Mouse (Mus musculus) olfactory bulb, adult 2 months (tissue): Measurements from ENCODE around the gene Exoc6.
"Not testable (repeated sequence)": the region's sequence is repeated elsewhere in the genome, so short reads cannot be mapped to it uniquely, and the experiment has no call there.

ENCODE experiments used
- CTCF ChIP-seq: fragments of 200-500 bp; IDR thresholded peaks from 2 replicates; pipeline ENCODE4 v1.5.1; 2012; ENCODE audit warnings: low read depth, mild to moderate bottlenecking, low read length, moderate library complexity; ENCODE audit not compliant: insufficient read depth
- POLR2A ChIP-seq: fragments of 200-500 bp; IDR thresholded peaks from 2 replicates; pipeline ENCODE4 v1.6.1; 2012; ENCODE audit warnings: mild to moderate bottlenecking, low read depth, low read length, moderate library complexity; ENCODE audit not compliant: insufficient read depth

DNA sequence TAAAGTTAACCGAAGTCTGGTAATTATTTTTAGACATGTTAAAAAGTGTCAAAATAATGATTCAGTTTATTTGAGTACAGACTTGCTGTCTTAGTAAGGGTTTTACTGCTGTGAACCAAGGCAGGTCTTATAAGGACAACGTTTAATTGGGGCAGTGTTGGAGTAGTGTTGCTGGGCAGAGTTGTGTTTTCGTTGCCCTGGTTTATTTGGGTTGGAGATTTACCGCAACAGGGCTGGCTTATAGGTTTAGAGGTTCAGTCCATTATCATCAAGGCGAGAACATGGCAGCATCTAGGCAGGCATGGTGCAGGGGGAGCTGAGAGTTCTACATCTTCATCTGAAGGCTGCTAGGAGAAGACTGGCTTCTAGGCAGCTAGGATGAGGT lies 4.0 kb downstream of the Exoc6 start:
- not testable (repeated sequence) for TF ChIP-seq CTCF, POLR2A
